Mouse (Mus musculus) embryonic fibroblast, embryonic 13.5 days (primary cell): ENCODE measurements at regions not wholly inside any gene's neighbourhood (a gene's known extent, or its start where the extent isn't known, plus 50 kb on each side); places are given as distances from the start of the nearest gene placed in this dataset.

Experiments
- CTCF ChIP-seq: IDR thresholded peaks from 2 replicates; pipeline ENCODE4 v1.5.1; 2011; ENCODE audit warnings: mild to moderate bottlenecking, control low read depth, low read length, moderate library complexity, borderline replicate concordance; ENCODE audit not compliant: insufficient read depth
- POLR2A ChIP-seq: IDR thresholded peaks from 2 replicates; pipeline ENCODE4 v1.6.1; 2011; ENCODE audit warnings: low read depth, mild to moderate bottlenecking, control low read depth, low read length, moderate library complexity

GRCm38 (mm10) chr11:112121831-112122230 lies 660.2 kb upstream of the Sox9 start:
- no peak for TF ChIP-seq CTCF
- TF ChIP-seq POLR2A, result no peak
